Mouse (Mus musculus): Measurements from ENCODE around the gene Iqsec1. TPM values are rescaled to one million over a fixed set of nuclear protein-coding genes. Genes with fewer than 3 reads are reported as not detected.

Gene Iqsec1
- total and polyA plus RNA-seq, 2 experiments from 2014 or later = 21.8 to 103 TPM

DNA sequence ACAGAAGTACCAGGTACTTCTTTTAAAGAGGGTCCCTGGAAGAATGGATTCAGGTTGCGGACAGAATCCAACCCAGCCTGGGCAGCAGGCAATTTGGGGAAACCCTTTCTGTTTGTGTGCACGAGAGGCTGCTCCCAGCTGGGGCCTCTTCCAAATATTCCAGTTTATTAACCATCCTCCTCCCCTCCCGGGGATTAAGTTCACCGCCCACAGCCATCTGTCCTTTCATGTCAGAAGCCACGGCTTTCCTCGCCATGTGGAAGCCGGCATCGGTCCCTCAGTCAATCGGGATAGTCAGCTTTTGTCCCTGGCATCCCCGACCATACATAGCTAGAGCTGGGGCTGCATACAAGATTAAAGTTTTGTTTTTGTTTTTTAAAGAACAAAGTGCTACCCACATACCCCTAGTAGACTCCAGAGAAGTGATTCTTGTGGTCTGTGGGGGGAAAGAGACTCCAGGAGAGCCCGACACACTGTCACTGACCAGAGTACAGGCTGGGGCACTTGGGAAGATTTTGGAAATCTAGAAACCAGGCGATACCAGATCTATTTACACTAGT lies 276.9 kb downstream of the Iqsec1 start:
- DNase-seq (no peak), ATAC-seq (no peak)
- no peak overlapping the region for H3K9ac ChIP-seq
- 23% methylated on average over 12 of the region's 12 CpGs for WGBS
- TF ChIP-seq CTCF (IDR thresholded peaks at IDR 0.05; ENCODE audit: low read depth) = no peak
- H3K27ac ChIP-seq (ENCODE audit: low read depth, low read length) = no peak overlapping the region
- peaks cover 16% of the 10 kb centered on the region for H3K4me1 ChIP-seq (ENCODE audit: insufficient read depth)
- no peaks in the 10 kb centered on the region for H3K9me3 ChIP-seq (ENCODE audit: low read length)
- H3K4me2 ChIP-seq (ENCODE audit: low read depth) = no peak overlapping the region
- H3K36me3 ChIP-seq (ENCODE audit: insufficient read depth) = no peaks in the 10 kb centered on the region
- no peaks in the 10 kb centered on the region for H3K27me3 ChIP-seq (ENCODE audit: insufficient read depth, low read length)
- no peak overlapping the region for H3K4me3 ChIP-seq (ENCODE audit: low read depth, low read length)

DNA sequence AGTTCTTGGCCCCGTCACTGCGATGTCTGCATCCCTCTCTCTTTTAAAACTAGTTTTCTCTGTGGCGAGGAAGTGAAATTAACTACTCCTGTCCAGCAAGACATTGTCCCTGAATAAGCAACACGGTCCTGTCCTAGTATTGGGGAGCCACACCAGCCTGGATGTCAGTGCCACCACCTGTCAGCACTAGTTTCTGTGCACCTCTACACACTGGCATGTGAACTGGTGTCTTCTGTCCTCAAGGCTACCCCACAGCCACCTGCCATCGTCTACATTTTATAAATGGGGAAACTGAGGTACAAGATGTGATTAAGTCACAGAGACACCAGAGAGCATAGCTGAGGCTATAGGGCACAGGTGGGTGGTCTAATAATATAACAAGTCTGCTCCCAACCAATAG lies 277.7 kb downstream of the Iqsec1 start:
- Histone ChIP-seq H3K4me1 (ENCODE audit: insufficient read depth) (peaks cover 19% of the 10 kb centered on the region), H3K36me3 (ENCODE audit: insufficient read depth) (no peaks in the 10 kb centered on the region), H3K4me3 (ENCODE audit: low read depth, low read length) (no peak overlapping the region), H3K27ac (ENCODE audit: low read depth, low read length) (no peak overlapping the region), H3K9ac (no peak overlapping the region), H3K27me3 (ENCODE audit: insufficient read depth, low read length) (no peaks in the 10 kb centered on the region), H3K4me2 (ENCODE audit: low read depth) (no peak overlapping the region), H3K9me3 (ENCODE audit: low read length) (no peaks in the 10 kb centered on the region)
- TF ChIP-seq CTCF (IDR thresholded peaks at IDR 0.05; ENCODE audit: low read depth) = no peak
- no peak for ATAC-seq
- DNase-seq = no peak
- 90% methylated on average over 5 of the region's 5 CpGs for WGBS

DNA sequence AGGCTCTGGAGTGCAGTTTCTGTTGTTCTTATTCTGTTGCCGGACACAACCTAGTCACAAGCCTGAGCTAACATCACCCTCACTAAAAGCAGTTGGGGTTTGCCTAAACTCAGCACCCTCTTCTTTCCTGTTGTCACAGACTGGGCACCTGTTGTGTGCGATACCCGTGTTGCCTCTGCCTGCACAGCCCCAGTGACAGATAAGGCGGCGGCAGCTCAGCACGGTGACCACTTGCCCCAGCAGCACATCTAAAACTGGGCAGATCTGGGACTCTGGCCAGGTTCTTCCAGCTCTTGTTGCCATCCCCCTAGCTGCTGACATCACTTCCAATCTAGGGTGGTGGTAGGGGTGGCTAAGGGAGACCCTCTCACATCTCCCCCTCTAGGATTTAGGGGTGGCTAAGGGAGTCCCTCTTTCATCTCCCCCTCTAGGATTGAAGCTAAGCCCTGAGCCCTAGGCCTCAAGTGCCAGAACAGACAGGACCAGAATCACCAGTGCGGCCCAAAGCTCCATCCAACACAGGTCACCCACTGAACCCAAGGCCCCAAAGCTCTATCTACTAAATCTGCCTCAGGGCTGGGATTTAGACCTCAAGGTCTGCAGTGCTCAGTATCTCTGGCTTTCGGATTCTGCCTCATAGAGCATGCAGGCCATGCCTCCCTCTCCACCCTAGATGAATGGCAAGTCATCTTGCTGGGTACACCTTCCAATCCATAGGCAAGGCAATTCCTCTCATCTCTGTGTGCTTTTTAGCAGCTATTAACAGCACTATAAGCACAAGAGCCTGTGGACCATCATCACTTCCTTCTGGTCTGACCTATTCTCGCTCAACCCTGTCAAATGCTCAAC lies 278.3 kb downstream of the Iqsec1 start:
- no peak for ATAC-seq
- Histone ChIP-seq H3K4me1 (ENCODE audit: insufficient read depth) (peaks cover 21% of the 10 kb centered on the region), H3K4me2 (ENCODE audit: low read depth) (no peak overlapping the region), H3K27me3 (ENCODE audit: insufficient read depth, low read length) (no peaks in the 10 kb centered on the region), H3K9me3 (ENCODE audit: low read length) (no peaks in the 10 kb centered on the region), H3K4me3 (ENCODE audit: low read depth, low read length) (no peak overlapping the region), H3K9ac (no peak overlapping the region), H3K27ac (ENCODE audit: low read depth, low read length) (no peak overlapping the region), H3K36me3 (ENCODE audit: insufficient read depth) (no peaks in the 10 kb centered on the region)
- no peak for DNase-seq
- WGBS = 88% methylated on average over 9 of the region's 9 CpGs
- TF ChIP-seq CTCF (IDR thresholded peaks at IDR 0.05; ENCODE audit: low read depth) = no peak

DNA sequence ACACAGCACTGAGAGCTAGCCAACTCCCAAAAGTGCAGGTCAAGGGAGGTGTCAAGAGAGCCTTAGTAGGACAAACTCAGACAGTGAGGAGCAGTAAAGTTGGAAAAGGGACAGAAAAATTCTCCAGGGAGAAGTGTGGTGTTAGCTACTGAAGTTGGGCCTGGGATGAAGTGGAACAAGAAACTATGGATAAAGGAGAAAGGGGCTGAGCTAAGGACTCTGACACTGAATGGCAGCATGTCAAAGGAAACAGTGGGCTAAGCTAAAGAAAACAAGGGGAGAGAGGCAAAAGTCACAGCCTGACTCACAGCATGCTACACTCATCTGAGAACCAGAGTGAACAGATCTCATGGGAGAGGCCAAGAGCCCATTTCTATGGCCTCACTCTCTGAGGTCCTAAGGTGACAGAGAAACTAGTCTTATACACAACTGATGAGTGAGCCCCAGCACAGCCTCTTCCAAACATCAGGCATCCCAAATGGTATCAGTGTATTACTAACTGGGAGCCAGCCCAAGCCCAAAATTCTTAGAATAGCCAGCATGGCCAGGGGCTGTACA lies 280.3 kb downstream of the Iqsec1 start:
- Histone ChIP-seq H3K36me3 (ENCODE audit: insufficient read depth) (no peaks in the 10 kb centered on the region), H3K4me1 (ENCODE audit: insufficient read depth) (peaks cover 31% of the 10 kb centered on the region), H3K4me2 (ENCODE audit: low read depth) (no peak overlapping the region), H3K9ac (no peak overlapping the region), H3K27me3 (ENCODE audit: insufficient read depth, low read length) (no peaks in the 10 kb centered on the region), H3K4me3 (ENCODE audit: low read depth, low read length) (no peak overlapping the region), H3K27ac (ENCODE audit: low read depth, low read length) (no peak overlapping the region), H3K9me3 (ENCODE audit: low read length) (no peaks in the 10 kb centered on the region)
- DNase-seq (no peak), ATAC-seq (no peak)
- no peak for TF ChIP-seq CTCF (IDR thresholded peaks at IDR 0.05; ENCODE audit: low read depth)

DNA sequence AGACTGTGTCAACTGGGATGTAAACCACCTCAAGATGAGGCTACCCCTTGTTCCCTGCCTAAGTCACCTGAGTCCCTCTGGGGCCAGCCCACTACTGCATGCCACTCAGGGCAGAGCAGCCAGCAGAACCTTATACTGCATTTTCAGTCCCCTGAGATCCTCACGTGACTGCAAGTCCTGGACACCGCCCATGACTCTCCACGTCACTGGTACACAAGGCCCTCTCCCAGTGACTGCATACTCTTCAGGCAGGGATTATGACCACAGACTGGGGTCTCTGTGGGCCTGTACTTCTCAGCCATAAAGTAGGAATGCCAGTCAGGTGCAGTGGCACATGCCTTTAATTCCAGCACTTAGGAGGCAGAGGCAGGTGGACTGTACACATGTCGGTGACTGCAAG lies 281.3 kb downstream of the Iqsec1 start:
- no peaks in the 10 kb centered on the region for H3K27me3 ChIP-seq (ENCODE audit: insufficient read depth, low read length)
- 76% methylated on average over 4 of the region's 4 CpGs for WGBS
- no peak for DNase-seq
- TF ChIP-seq CTCF (IDR thresholded peaks at IDR 0.05; ENCODE audit: low read depth) = no peak
- ATAC-seq = no peak
- no peak overlapping the region for H3K4me3 ChIP-seq (ENCODE audit: low read depth, low read length)
- no peak overlapping the region for H3K9ac ChIP-seq
- no peaks in the 10 kb centered on the region for H3K36me3 ChIP-seq (ENCODE audit: insufficient read depth)
- H3K4me2 ChIP-seq (ENCODE audit: low read depth) = no peak overlapping the region
- 0 out of 2 replicates have a peak overlapping the region, but pooled peaks have one; percentile 45 for H3K27ac ChIP-seq (ENCODE audit: low read depth, low read length)
- peaks cover 34% of the 10 kb centered on the region for H3K4me1 ChIP-seq (ENCODE audit: insufficient read depth)
- H3K9me3 ChIP-seq (ENCODE audit: low read length) = no peaks in the 10 kb centered on the region

DNA sequence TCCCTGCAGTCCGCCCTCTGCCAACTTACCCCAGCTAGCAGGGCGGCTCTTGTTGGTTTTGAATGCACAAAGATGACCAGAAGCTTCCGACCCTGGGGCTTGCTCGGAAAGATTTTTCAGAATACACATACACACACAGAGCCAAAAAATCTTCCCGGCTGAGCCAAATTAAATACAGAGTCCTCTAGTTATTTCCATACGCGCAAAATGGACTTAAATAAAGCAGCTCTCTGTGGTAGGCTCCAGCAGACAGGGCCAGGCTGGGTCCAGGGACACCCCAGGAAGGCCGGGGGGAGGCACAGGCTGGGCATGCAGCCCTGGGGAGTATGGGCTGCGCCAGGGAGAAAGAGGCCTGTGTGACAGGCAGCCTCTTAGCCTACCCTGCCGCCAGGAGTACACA lies 282.0 kb downstream of the Iqsec1 start:
- peak; percentile 39 for DNase-seq

DNA sequence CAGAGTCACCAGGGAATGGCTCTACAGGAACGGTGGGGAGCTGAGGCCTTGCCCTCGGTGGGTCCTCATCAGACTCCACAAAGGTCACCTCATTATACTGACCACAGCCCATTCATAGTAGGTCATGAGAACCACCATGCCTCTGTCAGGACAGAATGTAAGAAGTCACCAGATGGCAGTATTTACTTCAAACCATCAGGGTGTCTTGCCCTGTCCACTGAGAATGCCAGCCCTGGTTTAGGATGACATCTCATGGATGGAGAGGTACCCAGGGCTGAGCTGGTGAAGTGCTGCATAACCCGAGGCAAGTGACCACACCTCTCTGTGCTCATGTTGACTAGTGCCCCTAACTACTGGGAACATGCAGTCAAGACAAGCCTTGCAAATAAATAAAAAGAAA lies 282.7 kb downstream of the Iqsec1 start:
- Histone ChIP-seq H3K36me3 (ENCODE audit: insufficient read depth) (no peaks in the 10 kb centered on the region), H3K9me3 (ENCODE audit: low read length) (no peaks in the 10 kb centered on the region), H3K4me3 (ENCODE audit: low read depth, low read length) (no peak overlapping the region), H3K9ac (no peak overlapping the region), H3K4me1 (ENCODE audit: insufficient read depth) (peaks cover 34% of the 10 kb centered on the region), H3K27me3 (ENCODE audit: insufficient read depth, low read length) (no peaks in the 10 kb centered on the region), H3K4me2 (ENCODE audit: low read depth) (no peak overlapping the region), H3K27ac (ENCODE audit: low read depth, low read length) (no peak overlapping the region)
- no peak for DNase-seq
- WGBS = 86% methylated on average over 3 of the region's 3 CpGs
- no peak for ATAC-seq
- peak; percentile 22; the same call in 1 of the 2 replicates for TF ChIP-seq CTCF (IDR thresholded peaks at IDR 0.05; ENCODE audit: low read depth)

More for the DNA sequence above, 282.0 kb downstream of the Iqsec1 start:
- Histone ChIP-seq H3K27ac (ENCODE audit: low read depth, low read length) (peak overlapping the region; percentile 45; the same call in 1 of the 2 replicates), H3K4me1 (ENCODE audit: insufficient read depth) (peaks cover 34% of the 10 kb centered on the region), H3K9me3 (ENCODE audit: low read length) (no peaks in the 10 kb centered on the region), H3K27me3 (ENCODE audit: insufficient read depth, low read length) (no peaks in the 10 kb centered on the region), H3K4me2 (ENCODE audit: low read depth) (no peak overlapping the region), H3K4me3 (ENCODE audit: low read depth, low read length) (no peak overlapping the region), H3K36me3 (ENCODE audit: insufficient read depth) (no peaks in the 10 kb centered on the region), H3K9ac (no peak overlapping the region)
- no peak for TF ChIP-seq CTCF (IDR thresholded peaks at IDR 0.05; ENCODE audit: low read depth)
- 45% methylated on average over 10 of the region's 10 CpGs for WGBS
- peak; percentile 79 for ATAC-seq

Data from forebrain, postnatal 0 days (tissue).